Mouse (Mus musculus) midbrain, embryonic 10.5 days (tissue): ENCODE measurements around the gene Slc13a2. TPM values are rescaled to one million over a fixed set of nuclear protein-coding genes. Genes with fewer than 3 reads are reported as not detected.

Experiments
- DNase-seq: peaks from one replicate; pipeline ENCODE4 v3.0.0-alpha.2; 2017; ENCODE audit warnings: low spot score
- H3K27ac ChIP-seq: fragments of 300-500 bp; sonication (generic); replicated peaks from 2 replicates; pipeline ENCODE4 v1.5.1; 2016; ENCODE audit warnings: mild to moderate bottlenecking
- H3K27me3 ChIP-seq: fragments of 300-500 bp; sonication (generic); 2 replicates; pipeline ENCODE4 v1.6.1; 2016; ENCODE audit warnings: low read depth, mild to moderate bottlenecking; ENCODE audit not compliant: poor library complexity, severe bottlenecking
- H3K36me3 ChIP-seq: fragments of 300-500 bp; sonication (generic); 2 replicates; pipeline ENCODE4 v1.6.1; 2016; ENCODE audit warnings: mild to moderate bottlenecking, moderate library complexity
- H3K4me1 ChIP-seq: fragments of 300-500 bp; sonication (generic); 2 replicates; pipeline ENCODE4 v1.6.1; 2016
- H3K4me3 ChIP-seq: fragments of 300-500 bp; sonication (generic); 2 replicates; pipeline ENCODE4 v1.5.1; 2016; ENCODE audit warnings: mild to moderate bottlenecking, moderate library complexity
- H3K9me3 ChIP-seq: fragments of 300-500 bp; sonication (generic); replicated peaks from 2 replicates; pipeline ENCODE4 v1.6.1; 2016; ENCODE audit warnings: mild to moderate bottlenecking
- WGBS: fragments of 180-500 bp; shearing (Covaris S2); methylation state at CpG from one replicate; pipeline ENCODE4 v1.1.7; 2016; 5-methylcytosine and 5-hydroxymethylcytosine counted together
- polyA plus RNA-seq: library from polyadenylated mRNA; unstranded; fragments of >200 nt; fragmentation: Nextera tagmentation; extraction: Ambion mirVana; gene quantifications from 2 replicates; pipeline ENCODE4 v1.2.1, GENCODE M21; 2016

The Slc13a2 gene
- polyA plus RNA-seq, 1 experiment from 2014 or later, result not detected

GRCm38 (mm10) chr11:78428309-78428708 is 6.3 kb upstream of the Slc13a2 start:
- WGBS, result 75% methylated on average over 5 of the region's 5 CpGs
- DNase-seq, result no peak

DNA sequence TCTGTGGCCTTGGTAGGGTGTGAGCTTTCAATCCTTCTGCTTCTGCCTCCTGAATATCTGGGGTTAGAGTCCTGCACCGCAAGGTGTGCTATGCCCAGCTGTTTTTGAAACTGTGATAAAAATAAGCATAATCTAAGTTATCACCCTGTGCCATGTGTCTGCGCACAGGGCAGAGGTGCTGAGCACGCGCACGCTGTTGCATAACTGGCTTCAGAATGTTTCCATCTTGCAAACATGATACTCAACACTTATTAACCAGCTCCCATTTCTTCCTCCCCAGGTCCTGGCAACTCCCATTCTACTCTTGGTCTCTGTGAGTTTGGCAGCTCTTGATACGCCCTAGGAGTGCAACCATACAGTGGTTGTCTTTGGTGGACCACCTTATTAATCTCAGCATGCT is 5.6 kb upstream of the Slc13a2 start:
- Histone ChIP-seq H3K4me3 (no peak overlapping the region), H3K27me3 (no peaks in the 10 kb centered on the region), H3K4me1 (no peaks in the 10 kb centered on the region; the same call in 1 of the 2 replicates), H3K9me3 (no peaks in the 10 kb centered on the region), H3K27ac (no peak overlapping the region), H3K36me3 (no peaks in the 10 kb centered on the region)
- WGBS, result 95% methylated on average over 6 of the region's 6 CpGs
- DNase-seq, result no peak

More at GRCm38 (mm10) chr11:78428309-78428708, 6.3 kb upstream of the Slc13a2 start:
- no peaks in the 10 kb centered on the region for H3K36me3 ChIP-seq
- H3K9me3 ChIP-seq, result no peaks in the 10 kb centered on the region
- no peaks in the 10 kb centered on the region for H3K27me3 ChIP-seq
- no peak overlapping the region for H3K4me3 ChIP-seq
- no peaks in the 10 kb centered on the region; the same call in 1 of the 2 replicates for H3K4me1 ChIP-seq
- H3K27ac ChIP-seq, result no peak overlapping the region

GRCm38 (mm10) chr11:78425572-78425971 is 3.6 kb upstream of the Slc13a2 start:
- Histone ChIP-seq H3K27me3 (peaks cover 8% of the 10 kb centered on the region; the same call in 1 of the 2 replicates), H3K4me1 (peaks cover 6% of the 10 kb centered on the region; the same call in 1 of the 2 replicates), H3K27ac (no peak overlapping the region), H3K9me3 (no peaks in the 10 kb centered on the region), H3K36me3 (no peaks in the 10 kb centered on the region), H3K4me3 (no peak overlapping the region)
- 96% methylated on average over 1 of the region's 1 CpGs for WGBS
- DNase-seq, result no peak

GRCm38 (mm10) chr11:78424352-78424751 is 2.3 kb upstream of the Slc13a2 start:
- 76% methylated on average over 2 of the region's 2 CpGs for WGBS

DNA sequence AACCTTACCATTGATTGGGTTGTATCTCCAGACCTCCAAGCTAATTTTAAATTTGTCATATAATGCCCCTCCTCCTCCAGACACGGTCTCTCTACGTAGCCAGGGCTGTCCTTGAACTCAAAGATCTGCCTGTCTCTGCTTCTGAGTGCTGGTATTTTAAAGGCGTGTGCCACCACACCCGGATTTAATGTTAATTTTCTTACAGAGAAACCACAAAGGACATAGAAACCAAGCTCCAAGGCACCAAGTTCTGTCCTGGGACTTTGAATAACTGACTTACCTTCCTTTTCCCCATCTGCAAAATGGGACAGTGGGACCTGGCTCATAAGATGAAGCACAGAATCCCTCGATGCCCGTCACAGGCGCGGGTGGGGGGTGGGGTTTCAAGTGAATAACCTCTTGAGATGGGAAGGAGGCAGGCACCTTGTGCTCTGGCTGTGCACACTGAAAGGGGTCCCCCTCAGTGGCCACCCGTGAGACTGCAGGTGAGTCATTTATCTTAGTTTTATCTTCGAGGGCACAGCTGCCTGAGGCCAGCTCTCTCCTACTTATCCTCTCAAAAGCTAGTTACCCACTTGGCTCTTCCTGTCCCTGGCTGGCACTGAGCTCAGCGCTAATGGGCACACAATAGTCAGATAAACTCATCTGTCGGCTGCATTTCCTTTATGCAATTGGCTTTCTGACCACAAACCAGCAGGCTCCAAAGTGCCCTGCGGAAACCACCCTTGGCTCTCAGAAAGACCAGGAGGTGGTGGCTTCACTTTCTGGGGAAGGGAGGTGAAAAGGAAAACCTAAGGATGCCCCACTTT is 612 bp downstream of the Slc13a2 start:
- Histone ChIP-seq H3K27ac (no peak overlapping the region), H3K9me3 (no peaks in the 10 kb centered on the region), H3K4me1 (peaks cover 6% of the 10 kb centered on the region; the same call in 1 of the 2 replicates), H3K27me3 (peaks cover 8% of the 10 kb centered on the region), H3K36me3 (no peaks in the 10 kb centered on the region), H3K4me3 (no peak overlapping the region)
- WGBS, result 70% methylated on average over 13 of the region's 13 CpGs
- DNase-seq, result no peak

More at GRCm38 (mm10) chr11:78424352-78424751, 2.3 kb upstream of the Slc13a2 start:
- peaks cover 8% of the 10 kb centered on the region for H3K27me3 ChIP-seq
- H3K27ac ChIP-seq, result no peak overlapping the region
- no peaks in the 10 kb centered on the region for H3K36me3 ChIP-seq
- peaks cover 6% of the 10 kb centered on the region; the same call in 1 of the 2 replicates for H3K4me1 ChIP-seq
- H3K4me3 ChIP-seq, result no peak overlapping the region
- H3K9me3 ChIP-seq, result no peaks in the 10 kb centered on the region
- no peak for DNase-seq

DNA sequence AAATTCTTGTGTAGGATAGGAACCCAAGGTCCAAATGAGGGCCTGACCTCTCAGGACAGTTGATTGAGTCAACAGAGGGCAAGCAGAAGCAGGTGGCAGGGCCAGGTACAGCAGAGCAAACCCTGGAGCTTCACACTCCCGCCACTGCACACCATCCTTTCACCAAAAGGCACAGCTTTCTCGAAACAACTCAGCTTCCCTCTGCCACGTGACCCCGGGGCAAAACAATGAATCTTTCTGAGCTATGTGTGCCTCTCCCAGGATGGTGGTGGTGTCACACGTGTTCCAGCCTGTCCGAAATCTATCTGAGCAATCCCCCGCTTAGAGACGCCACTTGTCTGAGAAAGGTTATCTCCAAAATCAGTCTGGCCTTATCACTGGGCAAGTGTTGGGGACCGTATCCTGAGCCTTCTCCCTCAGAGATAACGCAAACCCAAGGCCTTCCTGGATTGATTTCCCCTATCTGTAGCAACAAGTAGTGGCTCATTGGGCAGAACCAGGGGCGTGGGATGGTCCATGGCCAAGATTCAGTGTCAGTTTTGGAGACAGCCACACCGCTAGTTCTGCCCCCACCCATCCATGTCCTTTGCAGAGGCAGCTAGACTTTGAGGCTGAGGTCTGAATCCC is 1.6 kb downstream of the Slc13a2 start:
- Histone ChIP-seq H3K27ac (no peak overlapping the region), H3K9me3 (no peaks in the 10 kb centered on the region), H3K27me3 (peaks cover 8% of the 10 kb centered on the region), H3K4me1 (peaks cover 6% of the 10 kb centered on the region; the same call in 1 of the 2 replicates), H3K36me3 (no peaks in the 10 kb centered on the region), H3K4me3 (no peak overlapping the region)
- no peak for DNase-seq
- WGBS, result 75% methylated on average over 12 of the region's 12 CpGs

- Histone ChIP-seq H3K27me3 (peaks cover 2% of the 10 kb centered on the region), H3K9me3 (no peaks in the 10 kb centered on the region), H3K4me1 (no peaks in the 10 kb centered on the region), H3K36me3 (no peaks in the 10 kb centered on the region), H3K4me3 (no peak overlapping the region), H3K27ac (no peak overlapping the region)
- DNase-seq, result no peak
- 84% methylated on average over 6 of the region's 6 CpGs for WGBS
These were observed 5.2 kb downstream of the Slc13a2 start for GRCm38 (mm10) chr11:78416854-78417253.

GRCm38 (mm10) chr11:78412861-78413260 is 9.2 kb downstream of the Slc13a2 start:
- 81% methylated on average over 6 of the region's 6 CpGs for WGBS
- no peak for DNase-seq
- no peak overlapping the region for H3K27ac ChIP-seq
- no peaks in the 10 kb centered on the region for H3K27me3 ChIP-seq
- H3K9me3 ChIP-seq, result no peaks in the 10 kb centered on the region
- H3K36me3 ChIP-seq, result no peaks in the 10 kb centered on the region
- no peak overlapping the region for H3K4me3 ChIP-seq
- H3K4me1 ChIP-seq, result no peaks in the 10 kb centered on the region

DNA sequence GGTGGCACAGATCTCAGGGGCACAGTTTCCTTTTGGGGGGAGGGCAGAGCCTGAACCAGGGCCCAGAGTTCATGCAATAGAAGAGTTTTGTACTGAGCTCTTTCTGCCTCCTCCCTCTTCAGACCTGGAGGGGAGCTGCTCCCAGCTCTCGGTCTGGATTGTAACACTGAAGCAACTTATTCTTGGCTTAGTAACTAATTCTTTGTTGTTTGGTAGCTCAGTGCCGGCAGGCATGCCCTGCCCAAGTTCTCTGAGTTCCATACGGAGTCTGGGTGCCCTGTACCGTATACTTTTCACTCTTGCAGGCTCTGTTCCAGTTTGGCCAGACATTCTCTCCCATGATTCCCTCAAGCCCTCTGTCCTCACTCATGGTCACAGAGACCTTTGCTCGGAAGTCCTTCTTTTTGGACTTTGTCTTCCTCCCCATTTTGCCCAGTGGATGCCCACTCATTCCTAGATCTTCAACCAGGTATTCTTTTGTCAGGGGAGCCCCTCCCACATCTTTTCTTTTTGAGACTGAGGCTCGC is 9.6 kb downstream of the Slc13a2 start:
- no peaks in the 10 kb centered on the region for H3K9me3 ChIP-seq
- no peak for DNase-seq
- no peaks in the 10 kb centered on the region for H3K27me3 ChIP-seq
- no peaks in the 10 kb centered on the region for H3K4me1 ChIP-seq
- H3K4me3 ChIP-seq, result no peak overlapping the region
- no peaks in the 10 kb centered on the region for H3K36me3 ChIP-seq
- WGBS, result 81% methylated on average over 6 of the region's 6 CpGs
- H3K27ac ChIP-seq, result no peak overlapping the region

GRCm38 (mm10) chr11:78411606-78412323 is 10.3 kb downstream of the Slc13a2 start:
- 85% methylated on average over 11 of the region's 11 CpGs for WGBS
- DNase-seq, result no peak

GRCm38 (mm10) chr11:78408256-78409240 is 13.5 kb downstream of the Slc13a2 start:
- Histone ChIP-seq H3K4me3 (no peak overlapping the region), H3K27ac (no peak overlapping the region), H3K4me1 (no peaks in the 10 kb centered on the region), H3K9me3 (no peaks in the 10 kb centered on the region), H3K27me3 (no peaks in the 10 kb centered on the region), H3K36me3 (no peaks in the 10 kb centered on the region)
- WGBS, result 86% methylated on average over 9 of the region's 9 CpGs
- DNase-seq, result no peak

More at GRCm38 (mm10) chr11:78411606-78412323, 10.3 kb downstream of the Slc13a2 start:
- Histone ChIP-seq H3K4me3 (no peak overlapping the region), H3K27ac (no peak overlapping the region), H3K27me3 (no peaks in the 10 kb centered on the region), H3K4me1 (no peaks in the 10 kb centered on the region), H3K9me3 (no peaks in the 10 kb centered on the region), H3K36me3 (no peaks in the 10 kb centered on the region)
